Comparison of ENCODE assay signal across 19 mouse cellular contexts in the genomic region with DNA sequence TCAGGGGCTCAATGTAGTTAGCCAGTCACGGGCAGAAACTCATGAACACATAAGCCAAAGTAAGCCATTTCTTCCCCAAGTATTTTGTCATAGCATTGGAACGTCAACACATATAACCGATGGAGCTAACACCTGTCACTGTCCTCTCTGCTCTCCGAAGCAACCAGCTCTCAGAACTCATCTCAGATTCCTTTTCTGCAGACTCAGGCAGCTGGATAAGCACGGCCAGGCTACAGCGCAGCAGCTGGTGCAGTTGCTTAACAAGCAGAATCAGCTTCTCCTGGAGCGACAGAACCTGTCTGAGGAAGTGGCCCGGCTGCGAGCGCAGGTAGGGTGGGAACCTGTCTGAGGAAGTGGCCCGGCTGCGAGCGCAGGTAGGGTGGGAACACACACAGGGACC.
DNase-seq lines count a peak whose midpoint lies in the region; ATAC-seq and TF ChIP-seq lines count a peak whose summit lies in the region.
"Had no signal": no experiment of that assay in that cellular context is flagged by ENCODE, and none has a peak within 500 bp of the region (broad histone marks: within the 10 kb centered on the region; RNA-seq: fewer than 3 reads in every experiment).

No protein-coding gene starts in this region.

- no peak for TF ChIP-seq POLR2A in myocyte (IDR thresholded peaks at IDR 0.05; ENCODE audit: insufficient read length, low read depth)

- H3ac ChIP-seq in myocyte (ENCODE audit: control insufficient read depth, insufficient read length): no peak overlapping the region

- DNase-seq in forebrain, embryonic 11.5 days (ENCODE audit: low spot score): peak; percentile 43
- DNase-seq in forebrain, postnatal 0 days: no peak
- DNase-seq in midbrain, embryonic 11.5 days (ENCODE audit: low spot score, missing footprints): no peak
- no peak for DNase-seq in midbrain, postnatal 0 days (ENCODE audit: low spot score)
- no peak for DNase-seq in lung, postnatal 4 days
- no peak for DNase-seq in kidney, adult 11 months
- DNase-seq: cerebellum, adult 2 months; heart, adult 18-20 months; heart, postnatal 10 days; kidney, postnatal 25 days; left cerebral cortex, postnatal 4 days; liver, postnatal 0 days; right cerebral cortex, postnatal 4 days; thymus, postnatal 25 days had no signal

- no peak for TF ChIP-seq CTCF in forebrain, postnatal 0 days (IDR thresholded peaks at IDR 0.05; ENCODE audit: low read depth)
- no peak for TF ChIP-seq CTCF in midbrain, postnatal 0 days (IDR thresholded peaks at IDR 0.05)

- WGBS in forebrain, embryonic 11.5 days: 88% methylated on average over 13 of the region's 13 CpGs
- 84% methylated on average over 13 of the region's 13 CpGs for WGBS in forebrain, postnatal 0 days
- WGBS in midbrain, embryonic 11.5 days: 85% methylated on average over 13 of the region's 13 CpGs
- 78% methylated on average over 13 of the region's 13 CpGs for WGBS in midbrain, postnatal 0 days
- WGBS in hindbrain, embryonic 13.5 days: 82% methylated on average over 13 of the region's 13 CpGs

- no peak overlapping the region for H3K4me3 ChIP-seq in forebrain, embryonic 11.5 days (ENCODE audit: low read depth, low read length)
- H3K4me3 ChIP-seq in forebrain, postnatal 0 days (ENCODE audit: low read depth, low read length): no peak overlapping the region
- no peak overlapping the region for H3K4me3 ChIP-seq in midbrain, embryonic 11.5 days (ENCODE audit: low read depth, low read length)
- no peak overlapping the region for H3K4me3 ChIP-seq in midbrain, postnatal 0 days (ENCODE audit: low read depth, low read length)
- H3K4me3 ChIP-seq in hindbrain, embryonic 13.5 days: no peak overlapping the region
- no peak overlapping the region for H3K4me3 ChIP-seq in myocyte

- H3K27me3 ChIP-seq in forebrain, embryonic 11.5 days (ENCODE audit: control insufficient read depth, insufficient read depth, low read length): no peaks in the 10 kb centered on the region
- H3K27me3 ChIP-seq in forebrain, postnatal 0 days (ENCODE audit: insufficient read depth, low read length): no peaks in the 10 kb centered on the region
- H3K27me3 ChIP-seq in midbrain, embryonic 11.5 days (ENCODE audit: control insufficient read depth, insufficient read depth, low read length): no peaks in the 10 kb centered on the region
- H3K27me3 ChIP-seq in midbrain, postnatal 0 days (ENCODE audit: insufficient read depth, low read length): no peaks in the 10 kb centered on the region
- no peaks in the 10 kb centered on the region for H3K27me3 ChIP-seq in hindbrain, embryonic 13.5 days
- H3K27me3 ChIP-seq in myocyte (ENCODE audit: control insufficient read depth, insufficient read depth, insufficient read length): no peaks in the 10 kb centered on the region
- H3K27me3 ChIP-seq: Patski had no signal

- no peaks in the 10 kb centered on the region for H3K79me2 ChIP-seq in myocyte (ENCODE audit: control insufficient read depth, insufficient read depth)

- no peak overlapping the region for H3K4me2 ChIP-seq in forebrain, embryonic 11.5 days (ENCODE audit: low read depth, low read length, severe bottlenecking)
- no peak overlapping the region for H3K4me2 ChIP-seq in forebrain, postnatal 0 days (ENCODE audit: low read depth)
- no peak overlapping the region for H3K4me2 ChIP-seq in midbrain, embryonic 11.5 days
- no peak overlapping the region for H3K4me2 ChIP-seq in midbrain, postnatal 0 days (ENCODE audit: low read depth, low read length, poor library complexity, severe bottlenecking)
- no peak overlapping the region for H3K4me2 ChIP-seq in hindbrain, embryonic 13.5 days
- peak overlapping the region; percentile 70 for H3K4me2 ChIP-seq in myocyte (ENCODE audit: low read depth)

- no peak overlapping the region for H3K27ac ChIP-seq in forebrain, embryonic 11.5 days (ENCODE audit: low read depth, low read length)
- H3K27ac ChIP-seq in forebrain, postnatal 0 days (ENCODE audit: low read depth, low read length): no peak overlapping the region
- H3K27ac ChIP-seq in midbrain, embryonic 11.5 days (ENCODE audit: low read depth, low read length): peak overlapping the region; percentile 83
- no peak overlapping the region for H3K27ac ChIP-seq in midbrain, postnatal 0 days (ENCODE audit: low read depth, low read length)
- peak overlapping the region; percentile 62 for H3K27ac ChIP-seq in hindbrain, embryonic 13.5 days
- H3K27ac ChIP-seq: macrophage had no signal

- H3K36me3 ChIP-seq in forebrain, embryonic 11.5 days (ENCODE audit: control insufficient read depth, insufficient read depth, low read length): no peaks in the 10 kb centered on the region
- no peaks in the 10 kb centered on the region for H3K36me3 ChIP-seq in forebrain, postnatal 0 days (ENCODE audit: insufficient read depth)
- no peaks in the 10 kb centered on the region for H3K36me3 ChIP-seq in midbrain, embryonic 11.5 days (ENCODE audit: control insufficient read depth, insufficient read depth, low read length)
- no peaks in the 10 kb centered on the region for H3K36me3 ChIP-seq in midbrain, postnatal 0 days (ENCODE audit: insufficient read depth, low read length)
- H3K36me3 ChIP-seq in hindbrain, embryonic 13.5 days: no peaks in the 10 kb centered on the region
- H3K36me3 ChIP-seq in myocyte (ENCODE audit: control insufficient read depth, insufficient read depth): no peaks in the 10 kb centered on the region

- no peak overlapping the region for H3K9ac ChIP-seq in forebrain, embryonic 11.5 days (ENCODE audit: low read length)
- no peak overlapping the region for H3K9ac ChIP-seq in forebrain, postnatal 0 days
- no peak overlapping the region for H3K9ac ChIP-seq in midbrain, embryonic 11.5 days (ENCODE audit: low read length)
- H3K9ac ChIP-seq in midbrain, postnatal 0 days (replicated peaks; ENCODE audit: low read length, poor library complexity, severe bottlenecking): no peak overlapping the region
- H3K9ac ChIP-seq in hindbrain, embryonic 13.5 days: 0 out of 2 replicates have a peak overlapping the region, but pooled peaks have one; percentile 35
- H3K9ac ChIP-seq: liver, postnatal 0 days had no signal

- H3K9me3 ChIP-seq in forebrain, embryonic 11.5 days (ENCODE audit: control insufficient read depth, low read length): no peaks in the 10 kb centered on the region
- no peaks in the 10 kb centered on the region for H3K9me3 ChIP-seq in forebrain, postnatal 0 days (ENCODE audit: low read length)
- no peaks in the 10 kb centered on the region for H3K9me3 ChIP-seq in midbrain, embryonic 11.5 days (ENCODE audit: control insufficient read depth, low read length)
- no peaks in the 10 kb centered on the region for H3K9me3 ChIP-seq in midbrain, postnatal 0 days (ENCODE audit: low read length)
- H3K9me3 ChIP-seq in hindbrain, embryonic 13.5 days: no peaks in the 10 kb centered on the region

- peaks cover 15% of the 10 kb centered on the region for H3K4me1 ChIP-seq in forebrain, embryonic 11.5 days (replicated peaks; ENCODE audit: control insufficient read depth, insufficient read depth, low read length)
- peaks cover 3% of the 10 kb centered on the region for H3K4me1 ChIP-seq in forebrain, postnatal 0 days (ENCODE audit: insufficient read depth)
- H3K4me1 ChIP-seq in midbrain, embryonic 11.5 days (ENCODE audit: control insufficient read depth, insufficient read depth, low read length): peaks cover 54% of the 10 kb centered on the region
- peaks cover 3% of the 10 kb centered on the region; the same call in 1 of the 2 replicates for H3K4me1 ChIP-seq in midbrain, postnatal 0 days (ENCODE audit: insufficient read depth, low read length)
- peaks cover 42% of the 10 kb centered on the region for H3K4me1 ChIP-seq in hindbrain, embryonic 13.5 days (replicated peaks)

- no peak for ATAC-seq in forebrain, embryonic 11.5 days (replicated peaks; ENCODE audit: low FRiP score)
- no peak for ATAC-seq in forebrain, postnatal 0 days
- 0 out of 2 replicates have a peak, but pooled peaks have one; percentile 4 for ATAC-seq in midbrain, embryonic 11.5 days (ENCODE audit: low FRiP score)
- ATAC-seq in midbrain, postnatal 0 days (ENCODE audit: low FRiP score): no peak
- ATAC-seq in hindbrain, embryonic 13.5 days (ENCODE audit: low FRiP score): no peak
- ATAC-seq: intestine, embryonic 16.5 days; liver, postnatal 0 days; Patski had no signal

TF ChIP-seq in myocyte, 11 proteins besides CTCF, POLR2A, EP300 and RAD21:
- TF ChIP-seq SRF (IDR thresholded peaks at IDR 0.05; ENCODE audit: control insufficient read depth, insufficient read length, low read depth) (no peak), TCF3 (IDR thresholded peaks at IDR 0.05; ENCODE audit: insufficient read length, low read depth) (peak; percentile 75), MYOD1 (IDR thresholded peaks at IDR 0.05; ENCODE audit: control insufficient read depth in 1 of 3, insufficient read length in 2 of 3, low read depth in 2 of 3) (peak; percentile 94 to 97 (median 97)), POLR2AphosphoS2 (IDR thresholded peaks at IDR 0.05; ENCODE audit: insufficient read length, low read depth) (no peak), CEBPB (IDR thresholded peaks at IDR 0.05; ENCODE audit: insufficient read depth, poor library complexity, severe bottlenecking) (peak; percentile 40; the same call in 1 of the 2 replicates), MYOG (IDR thresholded peaks at IDR 0.05; ENCODE audit: control insufficient read depth in 1 of 3, insufficient read depth in 1 of 3, insufficient read length in 2 of 3, low read depth in 2 of 3) (peak; percentile 79 to 95 (median 94)), TCF12 (IDR thresholded peaks at IDR 0.05; ENCODE audit: insufficient read depth, poor library complexity, severe bottlenecking) (peak; percentile 83)

Comparison
In these comparisons a context has a peak if more than half of its experiments do, and no peak if none do; other contexts are left out.
1. H3K27ac ChIP-seq: peak in midbrain, embryonic 11.5 days (single experiment) and hindbrain, embryonic 13.5 days (single experiment); none in forebrain, embryonic 11.5 days (single experiment), forebrain, postnatal 0 days (single experiment) and midbrain, postnatal 0 days (single experiment).